Mouse (Mus musculus) Patski (cell line): Measurements from ENCODE around the gene Adamtsl4. TPM values are rescaled to one million over a fixed set of nuclear protein-coding genes. Genes with fewer than 3 reads are reported as not detected.

Experiments
- ATAC-seq: fragments of 100-300 bp; one replicate; pipeline ENCODE4 v1.8.0; 2021
- CTCF ChIA-PET: fragments of 350-600 bp; sonication (Branson Sonifier 250); formaldehyde crosslinking; loops from one replicate; lab custom pipeline; 2022; ENCODE audit warnings: inconsistent platforms; lab: Charles Lee
- POLR2A ChIA-PET: fragments of 350-600 bp; sonication (Branson Sonifier 250); formaldehyde crosslinking; loops from one replicate; lab custom pipeline; 2022; ENCODE audit warnings: antibody characterized with exemption, inconsistent platforms; lab: Charles Lee
- DNase-seq: peaks from one replicate; pipeline ENCODE4 v3.0.0-alpha.2; 2011; ENCODE audit warnings: low read depth, low spot score
- H3K27me3 ChIP-seq: fragments of 371-371 bp; one replicate; pipeline ENCODE4 v1.5.1; 2021
- CTCF ChIP-seq: fragments of 100-300 bp; IDR thresholded peaks from one replicate; pipeline ENCODE4 v1.5.1; 2021
- in situ Hi-C: fragments of 300-500 bp; cut with MboI; formaldehyde crosslinking; loops from 3 replicates; pipeline ENCODE4 v1.11.1; 2018; ENCODE audit warnings: low pct_unique_long_range_greater_than_20kb, mixed read lengths
- polyA plus RNA-seq: library from polyadenylated mRNA; unstranded; gene quantifications from one replicate; pipeline ENCODE4 v1.2.3, GENCODE M21; 2021

Gene Adamtsl4
- polyA plus RNA-seq, 1 experiment from 2014 or later: 39.5 TPM

DNA sequence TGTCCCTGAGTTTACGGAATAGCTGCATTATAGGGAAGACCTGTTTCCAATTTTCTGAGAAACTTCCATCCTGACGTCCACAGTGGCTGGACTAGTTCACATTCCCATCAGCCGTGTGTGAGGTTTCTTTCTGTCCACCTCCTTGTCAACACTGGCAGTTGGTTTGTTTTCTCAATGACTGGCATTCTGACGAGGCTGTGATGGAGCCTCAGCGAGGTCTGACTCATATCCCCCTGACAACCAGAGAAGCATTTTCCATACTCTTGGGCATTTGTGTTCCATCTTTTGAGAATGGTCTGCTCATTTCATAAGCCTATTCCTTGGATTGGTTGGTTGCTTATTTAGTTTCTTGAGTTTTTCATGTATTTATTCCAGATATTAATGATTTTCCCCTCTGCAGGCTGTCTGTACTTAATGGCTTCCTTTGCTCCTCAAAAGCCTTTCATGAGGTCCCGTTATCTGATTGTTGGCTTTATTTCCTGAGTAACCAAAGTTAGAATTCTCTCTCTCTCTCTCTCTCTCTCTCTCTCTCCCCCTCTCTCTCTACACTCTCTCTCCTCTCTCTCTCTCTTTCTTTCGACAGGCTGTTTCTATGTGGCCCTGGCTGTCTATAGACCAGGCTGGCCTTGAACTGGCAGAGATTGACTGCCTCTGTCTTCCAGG is 39.1 kb upstream of the Adamtsl4 start:
- no peak for DNase-seq
- ATAC-seq: no peak
- in situ Hi-C loops: no loop called here
- POLR2A ChIA-PET: interaction anchor here (1.3 kb wide), 1 partner anchor 59 kb away, joined by 4 read pairs; no protein-coding TSS in a partner anchor
- no peaks in the 10 kb centered on the region for H3K27me3 ChIP-seq
- CTCF ChIA-PET: interaction anchor here (1.0 to 1.3 kb wide), 4 partner anchors 11 to 51 kb away, joined by 3 to 4 read pairs (median 3); partner anchors contain the start of gene Adamtsl4
- TF ChIP-seq CTCF: no peak

DNA sequence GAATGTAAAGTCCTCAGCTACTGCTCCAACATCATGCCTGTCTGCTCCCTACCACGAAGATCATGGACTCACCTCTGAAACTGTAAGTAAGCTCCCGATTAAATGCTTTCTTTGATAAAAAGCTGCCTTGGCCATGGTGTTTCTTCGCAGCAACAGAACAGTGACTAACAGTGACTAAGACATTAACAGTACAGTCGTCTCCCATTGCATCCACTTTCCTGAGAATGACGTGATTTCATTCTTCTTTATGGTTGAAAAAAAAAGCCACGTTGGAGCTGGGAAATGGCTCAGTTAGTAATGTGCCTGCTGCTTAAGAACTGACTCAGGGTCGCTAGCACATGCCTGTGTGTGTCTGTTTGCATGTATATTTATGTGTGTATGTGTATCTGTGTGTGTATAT is 38.1 kb upstream of the Adamtsl4 start:
- ChIA-PET CTCF (interaction anchor here (1.0 to 1.3 kb wide), 4 partner anchors 14 to 50 kb away, joined by 3 to 4 read pairs (median 4); partner anchors contain the start of gene Adamtsl4), POLR2A (interaction anchor here (1.2 to 1.3 kb wide), 2 partner anchors 10 to 58 kb away, joined by 3 to 4 read pairs; no protein-coding TSS in a partner anchor)
- DNase-seq (peak; percentile 85), ATAC-seq (peak; percentile 81)
- no peaks in the 10 kb centered on the region for H3K27me3 ChIP-seq
- in situ Hi-C loops: no loop called here
- no peak for TF ChIP-seq CTCF

DNA sequence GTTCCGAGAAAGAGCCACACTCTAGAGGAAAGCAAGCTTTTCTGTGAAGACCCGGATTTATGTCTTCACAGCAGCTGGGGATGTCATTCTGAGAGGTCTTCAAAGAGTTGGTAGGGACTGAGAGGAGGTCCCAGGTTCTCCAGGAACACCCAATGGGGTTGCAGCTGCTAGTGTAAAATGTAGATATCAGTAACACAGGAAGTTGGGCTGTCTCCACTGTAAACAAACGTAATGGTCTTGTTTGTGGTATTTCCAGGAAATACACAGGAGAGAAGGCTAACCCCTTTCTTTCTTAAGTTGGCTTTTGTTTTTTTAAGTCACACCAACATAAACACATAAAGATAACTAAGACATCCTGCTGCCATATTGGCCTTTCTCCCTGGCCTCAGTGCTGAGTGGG is 34.7 kb upstream of the Adamtsl4 start:
- ChIA-PET POLR2A (no interaction called here), CTCF (no interaction called here)
- no peak for DNase-seq
- in situ Hi-C loops: no loop called here
- no peak for TF ChIP-seq CTCF
- ATAC-seq: no peak
- H3K27me3 ChIP-seq: no peaks in the 10 kb centered on the region

DNA sequence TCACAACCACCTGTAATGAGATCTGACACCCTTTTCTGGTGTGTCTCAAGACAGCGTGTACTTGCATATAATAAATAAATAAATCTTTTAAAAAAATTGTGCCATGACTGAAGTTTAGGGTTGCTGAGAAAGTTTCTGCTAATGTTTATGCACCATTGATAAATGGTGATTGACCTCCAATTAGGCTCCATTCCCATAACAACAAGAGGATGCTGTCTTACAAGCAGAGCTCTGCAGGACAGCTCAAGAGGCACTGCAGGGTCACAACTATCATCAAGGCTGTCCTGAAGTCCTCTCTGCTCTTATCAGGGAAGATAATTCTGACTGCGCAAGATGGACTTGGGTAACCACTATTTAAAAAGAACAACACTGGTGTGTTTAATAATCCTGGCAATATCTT is 30.4 kb upstream of the Adamtsl4 start:
- H3K27me3 ChIP-seq: no peaks in the 10 kb centered on the region
- CTCF ChIA-PET: interaction anchor here (0.8 to 2.1 kb wide), 2 partner anchors 11 to 42 kb away, joined by 3 to 8 read pairs; no protein-coding TSS in a partner anchor
- TF ChIP-seq CTCF: no peak
- in situ Hi-C loops: no loop called here
- ATAC-seq (no peak), DNase-seq (no peak)
- POLR2A ChIA-PET: no interaction called here

DNA sequence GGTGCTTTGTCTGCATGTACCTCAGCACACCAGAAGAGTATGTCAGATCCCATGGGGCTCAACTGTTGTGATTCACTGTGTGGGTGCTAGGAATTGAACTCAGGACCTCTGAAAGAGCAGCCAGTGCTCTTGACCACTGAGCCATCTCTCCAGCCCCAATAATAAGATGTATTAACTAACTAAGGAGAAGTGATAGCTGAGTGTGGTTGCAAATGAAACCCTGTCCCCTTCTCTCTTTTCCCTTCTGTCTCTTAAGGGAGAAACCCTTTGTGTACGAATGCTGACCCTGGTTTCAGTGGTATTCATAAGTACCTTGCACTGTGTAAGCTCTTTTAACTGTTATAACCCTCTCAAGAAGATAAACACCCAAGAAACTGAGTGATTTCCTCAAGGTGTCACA is 28.4 kb upstream of the Adamtsl4 start:
- ChIA-PET CTCF (interaction anchor here (1.1 to 1.2 kb wide), 3 partner anchors 11 to 29 kb away, joined by 3 to 4 read pairs (median 3); no protein-coding TSS in a partner anchor), POLR2A (interaction anchor here (1.0 kb wide), 1 partner anchor 46 kb away, joined by 3 read pairs; no protein-coding TSS in a partner anchor)
- H3K27me3 ChIP-seq: no peaks in the 10 kb centered on the region
- ATAC-seq (no peak), DNase-seq (no peak)
- TF ChIP-seq CTCF: no peak
- in situ Hi-C loops: no loop called here

DNA sequence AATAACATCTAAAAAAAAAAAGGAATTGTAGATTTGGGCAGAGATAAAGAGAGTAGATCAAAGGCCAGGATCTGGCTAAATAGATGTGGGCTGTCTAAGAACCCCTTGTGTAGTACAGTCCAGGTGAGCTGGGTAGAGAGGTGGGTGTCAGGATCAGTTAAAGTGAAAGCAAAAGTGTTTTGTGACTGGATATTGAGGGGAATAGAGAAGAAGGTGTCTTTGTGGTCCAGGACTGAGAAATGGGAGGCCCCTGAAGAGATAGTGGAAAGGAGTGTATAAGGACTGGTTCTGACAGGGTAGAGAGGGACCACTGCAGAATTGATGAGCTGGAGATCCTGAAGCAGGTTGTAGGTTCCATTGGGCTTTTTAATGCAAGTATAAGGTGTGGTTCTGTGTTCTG is 22.2 kb upstream of the Adamtsl4 start:
- DNase-seq (no peak), ATAC-seq (no peak)
- in situ Hi-C loops: no loop called here
- CTCF ChIA-PET: interaction anchor here (1.4 to 2.1 kb wide), 3 partner anchors 16 to 34 kb away, joined by 3 to 4 read pairs (median 3); no protein-coding TSS in a partner anchor
- POLR2A ChIA-PET: interaction anchor here (0.6 to 1.9 kb wide), 3 partner anchors 17 to 22 kb away, joined by 3 to 4 read pairs (median 3); partner anchors contain the start of gene Adamtsl4
- H3K27me3 ChIP-seq: no peaks in the 10 kb centered on the region
- TF ChIP-seq CTCF: no peak

DNA sequence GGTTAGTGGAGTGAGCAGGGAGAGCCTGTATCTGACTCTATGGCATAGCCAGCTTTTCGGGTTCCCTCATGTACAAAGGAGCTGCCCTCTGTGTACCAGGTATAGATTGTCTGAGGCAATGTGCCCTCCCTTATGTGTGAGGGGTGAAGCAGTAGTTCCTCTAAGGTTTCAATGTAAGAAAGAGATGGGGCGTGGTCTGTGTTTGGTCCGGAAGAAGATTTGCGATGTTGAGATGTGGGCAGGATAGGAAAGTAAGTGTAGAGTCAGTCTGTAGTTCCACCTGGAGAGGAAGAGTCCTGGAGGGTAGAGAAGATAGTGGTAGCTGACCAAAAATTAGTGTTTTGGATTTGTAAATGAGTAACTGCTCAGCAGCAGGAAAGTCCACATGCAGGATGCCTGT is 21.3 kb upstream of the Adamtsl4 start:
- POLR2A ChIA-PET: interaction anchor here (1.2 kb wide), 1 partner anchor 16 kb away, joined by 3 read pairs; no protein-coding TSS in a partner anchor
- in situ Hi-C loops: no loop called here
- no peak for TF ChIP-seq CTCF

DNA sequence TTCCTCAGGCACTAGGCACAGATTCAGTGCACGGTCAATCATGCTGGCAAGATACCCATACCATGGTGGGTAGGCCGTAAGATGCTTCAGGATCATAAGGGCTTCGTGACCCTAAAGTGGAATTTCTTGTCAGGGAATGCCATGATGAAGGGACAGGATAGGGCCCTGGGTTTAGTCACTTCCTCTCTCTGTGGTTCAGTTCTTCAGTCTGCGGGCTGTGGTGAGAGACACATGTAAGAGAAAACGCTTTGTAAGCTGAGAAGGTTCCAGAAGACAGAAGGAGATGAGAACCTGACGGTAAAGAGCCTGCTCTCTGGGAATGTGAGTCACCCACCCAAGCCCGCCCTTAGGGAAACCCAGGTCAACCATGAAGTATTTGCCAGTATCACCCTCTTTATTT is 19.8 kb upstream of the Adamtsl4 start:
- no peak for TF ChIP-seq CTCF
- no peaks in the 10 kb centered on the region for H3K27me3 ChIP-seq
- ATAC-seq: no peak
- in situ Hi-C loops: no loop called here
- no peak for DNase-seq
- ChIA-PET CTCF (interaction anchor here (0.7 kb wide), 1 partner anchor 11 kb away, joined by 3 read pairs; no protein-coding TSS in a partner anchor), POLR2A (no interaction called here)

More for the DNA sequence above, 21.3 kb upstream of the Adamtsl4 start:
- DNase-seq: no peak
- ATAC-seq: no peak
- no peaks in the 10 kb centered on the region for H3K27me3 ChIP-seq
- CTCF ChIA-PET: interaction anchor here (1.2 to 2.1 kb wide), 5 partner anchors 14 to 77 kb away, joined by 3 to 4 read pairs (median 3); no protein-coding TSS in a partner anchor

DNA sequence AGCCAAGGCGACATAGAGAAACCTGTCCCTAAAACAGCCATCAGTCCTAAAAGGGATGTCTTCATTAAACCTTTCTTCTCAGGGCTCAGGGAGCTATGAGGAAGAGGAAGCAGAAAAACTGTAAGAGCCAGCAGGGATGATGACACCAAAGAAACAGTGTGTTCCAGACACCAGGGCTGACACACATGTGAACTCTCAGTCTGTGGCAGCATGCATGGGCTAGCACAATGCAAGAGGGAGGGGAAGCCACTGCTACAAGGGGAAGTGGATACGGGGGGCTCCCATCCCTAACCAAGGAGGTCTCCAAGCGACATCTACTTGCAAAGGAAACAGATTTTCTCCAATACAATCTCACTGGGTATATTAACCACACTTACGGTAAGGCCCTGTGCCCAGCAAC is 18.6 kb upstream of the Adamtsl4 start:
- DNase-seq (no peak), ATAC-seq (no peak)
- in situ Hi-C loops: no loop called here
- POLR2A ChIA-PET: no interaction called here
- TF ChIP-seq CTCF: no peak
- CTCF ChIA-PET: no interaction called here
- no peaks in the 10 kb centered on the region for H3K27me3 ChIP-seq

DNA sequence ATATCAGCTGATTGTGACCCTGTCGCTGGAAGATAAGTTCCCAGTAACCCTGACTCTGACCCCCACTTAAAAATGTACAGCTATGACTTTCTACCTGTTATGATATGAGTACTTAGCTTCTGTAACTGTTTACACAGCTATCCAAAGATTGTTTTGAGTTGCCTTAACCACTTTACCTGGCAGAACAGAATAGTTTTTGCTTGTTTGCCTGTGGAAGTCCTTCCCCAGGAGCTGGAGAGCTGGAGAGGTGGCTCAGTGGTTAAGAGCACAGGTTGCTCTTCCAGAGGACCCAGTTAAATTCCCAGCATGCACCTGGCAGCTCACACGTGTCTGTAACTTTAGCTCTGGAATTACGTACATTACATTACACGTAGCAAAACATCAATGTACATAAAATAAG is 16.9 kb upstream of the Adamtsl4 start:
- TF ChIP-seq CTCF: no peak
- DNase-seq (no peak), ATAC-seq (no peak)
- H3K27me3 ChIP-seq: no peaks in the 10 kb centered on the region
- ChIA-PET CTCF (interaction anchor here (1.1 to 1.5 kb wide), 4 partner anchors 12 to 72 kb away, joined by 3 to 5 read pairs (median 4); no protein-coding TSS in a partner anchor), POLR2A (no interaction called here)
- in situ Hi-C loops: no loop called here

DNA sequence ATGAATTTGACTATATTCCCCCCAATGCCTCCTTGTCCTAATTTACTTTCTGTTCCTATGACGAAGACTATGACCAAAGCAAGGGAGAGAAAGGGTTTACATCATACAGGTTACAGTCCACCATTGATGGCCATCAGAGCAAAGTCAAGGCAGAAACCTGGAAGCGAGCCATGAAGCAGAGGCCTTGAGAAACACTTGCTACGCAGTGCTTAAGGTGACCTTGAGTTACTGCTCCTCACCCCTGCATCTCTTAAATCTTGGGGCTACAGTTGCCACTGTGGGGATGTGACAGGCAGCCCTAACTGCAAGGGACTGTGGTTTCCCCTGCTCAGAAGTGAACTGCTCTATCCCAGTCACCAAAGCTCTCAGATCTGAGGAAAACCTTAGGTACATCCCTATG is 15.6 kb upstream of the Adamtsl4 start:
- in situ Hi-C loops: no loop called here
- no peak for ATAC-seq
- ChIA-PET CTCF (no interaction called here), POLR2A (no interaction called here)
- H3K27me3 ChIP-seq: no peaks in the 10 kb centered on the region
- no peak for TF ChIP-seq CTCF
- DNase-seq: no peak
